Mouse (Mus musculus) bone marrow macrophage, adult 2 months (primary cell): ENCODE measurements around the gene Ccdc93.

Source experiments
- CTCF ChIP-seq: IDR thresholded peaks from 2 replicates; pipeline ENCODE4 v1.5.1; 2012; ENCODE audit warnings: low read depth, mild to moderate bottlenecking, low read length, moderate library complexity
- POLR2A ChIP-seq: IDR thresholded peaks from 2 replicates; pipeline ENCODE4 v1.6.1; 2012; ENCODE audit warnings: mild to moderate bottlenecking, low read depth, low read length, borderline replicate concordance

DNA sequence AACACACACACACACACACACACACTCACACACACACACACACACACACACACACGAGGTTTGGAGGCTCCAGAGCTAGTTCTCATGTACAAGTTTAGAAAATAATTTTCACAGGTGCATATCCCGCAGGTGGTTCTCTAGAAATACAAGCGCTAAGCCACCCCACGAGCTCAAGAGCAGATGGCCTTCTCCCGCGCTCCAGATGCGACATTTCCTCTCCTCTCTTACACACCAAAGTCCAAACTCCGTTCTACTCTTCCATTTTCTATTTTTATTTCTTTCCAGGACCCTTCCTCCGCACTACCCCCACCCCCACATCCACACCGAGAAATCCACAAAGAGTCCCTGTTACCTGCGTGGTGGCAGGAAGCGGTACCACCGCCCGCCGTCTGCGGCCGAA is 96.2 kb downstream of the Ccdc93 start:
- TF ChIP-seq CTCF (no peak), POLR2A (no peak)
